Mouse (Mus musculus): ENCODE data around the gene Pdk3. TPM values are rescaled to one million over a fixed set of nuclear protein-coding genes. Genes with fewer than 3 reads are reported as not detected.

Gene Pdk3
- polyA plus RNA-seq, 1 experiment from 2014 or later = 28.7 TPM

- Histone ChIP-seq H3K36me3 (ENCODE audit: control insufficient read depth, insufficient read depth) (no peaks in the 10 kb centered on the region), H3K4me3 (replicated peaks; ENCODE audit: low read length) (no peak overlapping the region), H3K4me1 (replicated peaks; ENCODE audit: control insufficient read depth, insufficient read depth, low read length) (no peaks in the 10 kb centered on the region), H3K27ac (ENCODE audit: low read length) (no peak overlapping the region), H3K9ac (replicated peaks; ENCODE audit: low read depth, low read length) (no peak overlapping the region), H3K9me3 (ENCODE audit: control insufficient read depth, low read length) (no peaks in the 10 kb centered on the region), H3K27me3 (replicated peaks; ENCODE audit: control insufficient read depth, insufficient read depth, low read length) (no peaks in the 10 kb centered on the region), H3K4me2 (ENCODE audit: low read length) (no peak overlapping the region)
- no peak for ATAC-seq
Observed at GRCm38 (mm10) chrX:93793168-93793567, 38.8 kb downstream of the Pdk3 start.

GRCm38 (mm10) chrX:93789562-93789961 is 42.4 kb downstream of the Pdk3 start:
- WGBS = 86% methylated on average over 1 of the region's 1 CpGs
- Histone ChIP-seq H3K36me3 (ENCODE audit: control insufficient read depth, insufficient read depth) (no peaks in the 10 kb centered on the region), H3K4me1 (replicated peaks; ENCODE audit: control insufficient read depth, insufficient read depth, low read length) (no peaks in the 10 kb centered on the region), H3K9ac (replicated peaks; ENCODE audit: low read depth, low read length) (no peak overlapping the region), H3K4me2 (ENCODE audit: low read length) (no peak overlapping the region), H3K4me3 (replicated peaks; ENCODE audit: low read length) (no peak overlapping the region), H3K9me3 (ENCODE audit: control insufficient read depth, low read length) (no peaks in the 10 kb centered on the region), H3K27ac (ENCODE audit: low read length) (no peak overlapping the region), H3K27me3 (replicated peaks; ENCODE audit: control insufficient read depth, insufficient read depth, low read length) (no peaks in the 10 kb centered on the region)
- no peak for ATAC-seq

GRCm38 (mm10) chrX:93760770-93761169 is 71.2 kb downstream of the Pdk3 start:
- Histone ChIP-seq H3K4me2 (ENCODE audit: low read length) (no peak overlapping the region), H3K4me1 (replicated peaks; ENCODE audit: control insufficient read depth, insufficient read depth, low read length) (peaks cover 5% of the 10 kb centered on the region; the same call in 1 of the 2 replicates), H3K4me3 (replicated peaks; ENCODE audit: low read length) (no peak overlapping the region), H3K27ac (ENCODE audit: low read length) (no peak overlapping the region), H3K36me3 (ENCODE audit: control insufficient read depth, insufficient read depth) (no peaks in the 10 kb centered on the region), H3K9ac (replicated peaks; ENCODE audit: low read depth, low read length) (no peak overlapping the region), H3K27me3 (replicated peaks; ENCODE audit: control insufficient read depth, insufficient read depth, low read length) (no peaks in the 10 kb centered on the region), H3K9me3 (ENCODE audit: control insufficient read depth, low read length) (no peaks in the 10 kb centered on the region)
- 90% methylated on average over 3 of the region's 3 CpGs for WGBS
- no peak for ATAC-seq

- H3K4me1 ChIP-seq (replicated peaks; ENCODE audit: control insufficient read depth, insufficient read depth, low read length) = peaks cover 8% of the 10 kb centered on the region; the same call in 1 of the 2 replicates
- no peaks in the 10 kb centered on the region for H3K27me3 ChIP-seq (replicated peaks; ENCODE audit: control insufficient read depth, insufficient read depth, low read length)
- H3K27ac ChIP-seq (ENCODE audit: low read length) = no peak overlapping the region
- H3K36me3 ChIP-seq (ENCODE audit: control insufficient read depth, insufficient read depth) = no peaks in the 10 kb centered on the region
- H3K4me2 ChIP-seq (ENCODE audit: low read length) = no peak overlapping the region
- H3K4me3 ChIP-seq (replicated peaks; ENCODE audit: low read length) = no peak overlapping the region
- no peaks in the 10 kb centered on the region for H3K9me3 ChIP-seq (ENCODE audit: control insufficient read depth, low read length)
- 52% methylated on average over 7 of the region's 7 CpGs for WGBS
- H3K9ac ChIP-seq (replicated peaks; ENCODE audit: low read depth, low read length) = no peak overlapping the region
- ATAC-seq = peak; percentile 60
Observed at GRCm38 (mm10) chrX:93756867-93757455, 75.0 kb downstream of the Pdk3 start.

GRCm38 (mm10) chrX:93755210-93755842 is 76.7 kb downstream of the Pdk3 start:
- ATAC-seq = peak; percentile 82
- Histone ChIP-seq H3K4me2 (ENCODE audit: low read length) (no peak overlapping the region), H3K9me3 (ENCODE audit: control insufficient read depth, low read length) (no peaks in the 10 kb centered on the region), H3K27ac (ENCODE audit: low read length) (no peak overlapping the region), H3K4me1 (replicated peaks; ENCODE audit: control insufficient read depth, insufficient read depth, low read length) (peaks cover 8% of the 10 kb centered on the region; the same call in 1 of the 2 replicates), H3K9ac (replicated peaks; ENCODE audit: low read depth, low read length) (no peak overlapping the region), H3K36me3 (ENCODE audit: control insufficient read depth, insufficient read depth) (no peaks in the 10 kb centered on the region), H3K4me3 (replicated peaks; ENCODE audit: low read length) (no peak overlapping the region), H3K27me3 (replicated peaks; ENCODE audit: control insufficient read depth, insufficient read depth, low read length) (no peaks in the 10 kb centered on the region)
- 48% methylated on average over 11 of the region's 11 CpGs for WGBS

- H3K9ac ChIP-seq (replicated peaks; ENCODE audit: low read depth, low read length) = no peak overlapping the region
- no peak for ATAC-seq
- H3K27ac ChIP-seq (ENCODE audit: low read length) = no peak overlapping the region
- H3K4me2 ChIP-seq (ENCODE audit: low read length) = no peak overlapping the region
- H3K4me1 ChIP-seq (replicated peaks; ENCODE audit: control insufficient read depth, insufficient read depth, low read length) = 0 out of 2 replicates have a peak, but pooled peaks cover 2% of the 10 kb centered on the region
- H3K36me3 ChIP-seq (ENCODE audit: control insufficient read depth, insufficient read depth) = no peaks in the 10 kb centered on the region
- H3K27me3 ChIP-seq (replicated peaks; ENCODE audit: control insufficient read depth, insufficient read depth, low read length) = no peaks in the 10 kb centered on the region
- H3K9me3 ChIP-seq (ENCODE audit: control insufficient read depth, low read length) = no peaks in the 10 kb centered on the region
- 91% methylated on average over 6 of the region's 6 CpGs for WGBS
- no peak overlapping the region for H3K4me3 ChIP-seq (replicated peaks; ENCODE audit: low read length)
Observed at GRCm38 (mm10) chrX:93750566-93750965, 81.4 kb downstream of the Pdk3 start.

GRCm38 (mm10) chrX:93749165-93749564 is 82.8 kb downstream of the Pdk3 start:
- Histone ChIP-seq H3K27me3 (replicated peaks; ENCODE audit: control insufficient read depth, insufficient read depth, low read length) (no peaks in the 10 kb centered on the region), H3K9me3 (ENCODE audit: control insufficient read depth, low read length) (no peaks in the 10 kb centered on the region), H3K4me1 (replicated peaks; ENCODE audit: control insufficient read depth, insufficient read depth, low read length) (no peaks in the 10 kb centered on the region), H3K4me3 (replicated peaks; ENCODE audit: low read length) (no peak overlapping the region), H3K4me2 (ENCODE audit: low read length) (no peak overlapping the region), H3K27ac (ENCODE audit: low read length) (no peak overlapping the region), H3K9ac (replicated peaks; ENCODE audit: low read depth, low read length) (no peak overlapping the region), H3K36me3 (ENCODE audit: control insufficient read depth, insufficient read depth) (no peaks in the 10 kb centered on the region)
- WGBS = 88% methylated on average over 1 of the region's 1 CpGs
- no peak for ATAC-seq

GRCm38 (mm10) chrX:93732975-93733748 is 98.8 kb downstream of the Pdk3 start:
- Histone ChIP-seq H3K36me3 (ENCODE audit: control insufficient read depth, insufficient read depth) (no peaks in the 10 kb centered on the region), H3K9me3 (ENCODE audit: control insufficient read depth, low read length) (no peaks in the 10 kb centered on the region)

GRCm38 (mm10) chrX:93732407-93732806 is 99.6 kb downstream of the Pdk3 start:
- Histone ChIP-seq H3K4me1 (replicated peaks; ENCODE audit: control insufficient read depth, insufficient read depth, low read length) (no peaks in the 10 kb centered on the region), H3K9ac (replicated peaks; ENCODE audit: low read depth, low read length) (no peak overlapping the region), H3K36me3 (ENCODE audit: control insufficient read depth, insufficient read depth) (no peaks in the 10 kb centered on the region), H3K27me3 (replicated peaks; ENCODE audit: control insufficient read depth, insufficient read depth, low read length) (no peaks in the 10 kb centered on the region), H3K9me3 (ENCODE audit: control insufficient read depth, low read length) (no peaks in the 10 kb centered on the region), H3K27ac (ENCODE audit: low read length) (no peak overlapping the region), H3K4me2 (ENCODE audit: low read length) (no peak overlapping the region), H3K4me3 (replicated peaks; ENCODE audit: low read length) (no peak overlapping the region)
- peak; percentile 45; the same call in 1 of the 2 replicates for ATAC-seq

More at GRCm38 (mm10) chrX:93732975-93733748, 98.8 kb downstream of the Pdk3 start:
- H3K27ac ChIP-seq (ENCODE audit: low read length) = no peak overlapping the region
- H3K4me2 ChIP-seq (ENCODE audit: low read length) = no peak overlapping the region
- no peaks in the 10 kb centered on the region for H3K27me3 ChIP-seq (replicated peaks; ENCODE audit: control insufficient read depth, insufficient read depth, low read length)
- no peak overlapping the region for H3K9ac ChIP-seq (replicated peaks; ENCODE audit: low read depth, low read length)
- no peaks in the 10 kb centered on the region for H3K4me1 ChIP-seq (replicated peaks; ENCODE audit: control insufficient read depth, insufficient read depth, low read length)
- no peak overlapping the region for H3K4me3 ChIP-seq (replicated peaks; ENCODE audit: low read length)
- peak; percentile 18; the same call in 1 of the 2 replicates for ATAC-seq
- whole genome bisulfite sequencing = 44% methylated on average over 6 of the region's 6 CpGs

All from forebrain, embryonic 16.5 days (tissue).